Mouse (Mus musculus): ENCODE data around the gene Psmb3. TPM values are rescaled to one million over a fixed set of nuclear protein-coding genes. Genes with fewer than 3 reads are reported as not detected.

Psmb3 gene
- polyA plus RNA-seq, 1 experiment from 2014 or later, result 363 TPM

DNA sequence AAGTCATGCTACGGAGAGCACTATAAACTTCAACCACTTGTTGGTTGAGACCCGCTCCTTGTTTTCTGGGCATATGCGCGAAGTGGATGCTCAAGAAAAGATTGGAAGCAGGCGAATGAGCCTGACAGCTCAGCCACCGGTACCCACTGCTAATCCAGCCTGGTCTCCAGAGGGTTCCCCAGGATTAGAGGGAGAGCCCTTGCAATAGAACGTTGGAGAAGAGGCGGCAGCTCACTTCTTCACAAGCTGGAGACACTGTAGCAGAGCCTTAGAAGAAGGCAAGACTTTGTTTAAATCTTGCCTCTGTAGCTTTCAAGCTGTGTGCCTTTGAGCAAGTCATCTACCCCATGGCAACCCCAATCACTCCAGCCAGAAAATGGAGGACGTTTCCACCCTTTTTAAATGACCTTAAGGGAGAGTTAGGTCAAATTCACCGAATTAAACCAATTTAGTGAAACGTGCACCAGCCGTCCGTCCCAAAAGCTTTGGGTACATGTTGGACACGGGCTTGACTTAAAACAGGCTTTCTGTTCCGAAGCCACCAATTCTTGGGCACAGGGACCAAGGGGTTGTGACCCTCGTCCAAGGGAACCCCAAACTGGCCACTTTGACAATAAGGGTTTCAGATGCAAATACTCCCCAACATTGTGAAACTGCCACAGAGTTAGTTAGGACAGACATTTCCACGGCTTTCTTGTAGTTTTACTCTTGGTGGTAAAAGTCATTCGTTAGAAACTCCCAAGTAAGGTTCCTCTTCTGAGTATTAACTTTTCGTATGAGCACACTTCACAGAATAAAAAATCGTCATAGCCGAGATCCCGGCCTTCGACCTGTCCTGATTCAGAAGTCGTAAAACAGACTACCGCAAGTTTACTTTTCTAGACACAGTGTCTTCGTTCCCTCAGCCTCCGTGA, 42.2 kb upstream of the Psmb3 start:
- Histone ChIP-seq H3K4me2 (ENCODE audit: low read depth, low read length) (peak overlapping the region; percentile 94), H3K36me3 (ENCODE audit: control insufficient read depth, insufficient read depth, low read length) (peaks cover 3% of the 10 kb centered on the region), H3K4me1 (ENCODE audit: control insufficient read depth, insufficient read depth, low read length) (peaks cover 31% of the 10 kb centered on the region), H3K4me3 (replicated peaks; ENCODE audit: low read length) (peak overlapping the region; percentile 86), H3K9me3 (replicated peaks; ENCODE audit: control insufficient read depth, low read length) (no peaks in the 10 kb centered on the region), H3K9ac (ENCODE audit: low read length) (peak overlapping the region; percentile 95), H3K27ac (ENCODE audit: low read length) (peak overlapping the region; percentile 94), H3K27me3 (ENCODE audit: control insufficient read depth, insufficient read depth, low read length) (no peaks in the 10 kb centered on the region)
- ATAC-seq (ENCODE audit: insufficient read depth, low FRiP score), result no peak
- 6% methylated on average over 27 of the region's 27 CpGs for WGBS

DNA sequence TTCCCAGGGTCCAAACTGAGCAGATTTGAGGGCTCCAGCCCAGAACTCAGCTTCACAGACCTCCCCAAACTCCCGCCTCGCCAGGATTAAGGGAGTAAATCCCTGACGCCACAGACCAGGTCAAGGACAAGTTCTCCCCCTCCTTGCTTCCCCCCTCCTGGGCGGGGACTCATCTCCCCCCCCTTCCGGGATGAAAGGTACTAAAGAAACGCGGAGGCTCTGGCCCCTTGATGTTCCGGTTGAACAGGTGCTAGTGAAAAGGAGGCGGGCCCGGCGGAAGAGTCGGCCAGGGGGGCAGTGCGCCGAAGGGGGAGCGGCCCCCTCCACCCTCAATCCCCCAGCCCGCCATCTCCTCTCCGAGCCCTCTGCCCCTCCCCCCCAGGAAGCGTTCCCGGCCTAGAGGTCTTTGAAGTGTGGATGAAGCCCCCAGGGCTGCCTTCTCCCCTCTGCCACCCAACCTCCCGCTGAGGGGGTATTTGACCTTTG, 41.5 kb upstream of the Psmb3 start:
- Histone ChIP-seq H3K9me3 (replicated peaks; ENCODE audit: control insufficient read depth, low read length) (no peaks in the 10 kb centered on the region), H3K27ac (ENCODE audit: low read length) (peak overlapping the region; percentile 94), H3K9ac (ENCODE audit: low read length) (peak overlapping the region; percentile 92; the same call in 1 of the 2 replicates), H3K36me3 (ENCODE audit: control insufficient read depth, insufficient read depth, low read length) (peaks cover 10% of the 10 kb centered on the region), H3K27me3 (ENCODE audit: control insufficient read depth, insufficient read depth, low read length) (no peaks in the 10 kb centered on the region), H3K4me2 (ENCODE audit: low read depth, low read length) (peak overlapping the region; percentile 94), H3K4me1 (ENCODE audit: control insufficient read depth, insufficient read depth, low read length) (peaks cover 31% of the 10 kb centered on the region), H3K4me3 (replicated peaks; ENCODE audit: low read length) (peak overlapping the region; percentile 86)
- ATAC-seq (ENCODE audit: insufficient read depth, low FRiP score), result no peak; the same call in 1 of the 2 replicates
- WGBS, result under 1% methylated on average over 19 of the region's 20 CpGs

GRCm38 (mm10) chr11:97662207-97662892, 40.8 kb upstream of the Psmb3 start:
- peaks cover 14% of the 10 kb centered on the region for H3K36me3 ChIP-seq (ENCODE audit: control insufficient read depth, insufficient read depth, low read length)
- peaks cover 31% of the 10 kb centered on the region for H3K4me1 ChIP-seq (ENCODE audit: control insufficient read depth, insufficient read depth, low read length)

GRCm38 (mm10) chr11:97662893-97663527, 40.2 kb upstream of the Psmb3 start, which contains the start of gene Mllt6:
Gene Mllt6, plus strand, starts transcription at chr11:97663414.
- under 1% methylated on average over 25 of the region's 76 CpGs for WGBS
- peak; percentile 56 for ATAC-seq (ENCODE audit: insufficient read depth, low FRiP score)
- H3K4me1 ChIP-seq (ENCODE audit: control insufficient read depth, insufficient read depth, low read length), result peaks cover 31% of the 10 kb centered on the region

More at GRCm38 (mm10) chr11:97662207-97662892, 40.8 kb upstream of the Psmb3 start:
- Histone ChIP-seq H3K9ac (ENCODE audit: low read length) (peak overlapping the region; percentile 92), H3K27ac (ENCODE audit: low read length) (peak overlapping the region; percentile 94), H3K27me3 (ENCODE audit: control insufficient read depth, insufficient read depth, low read length) (no peaks in the 10 kb centered on the region), H3K4me2 (ENCODE audit: low read depth, low read length) (peak overlapping the region; percentile 94), H3K4me3 (replicated peaks; ENCODE audit: low read length) (peak overlapping the region; percentile 86), H3K9me3 (replicated peaks; ENCODE audit: control insufficient read depth, low read length) (no peaks in the 10 kb centered on the region)
- no peak for ATAC-seq (ENCODE audit: insufficient read depth, low FRiP score)
- 3% methylated on average over 21 of the region's 21 CpGs for WGBS

DNA sequence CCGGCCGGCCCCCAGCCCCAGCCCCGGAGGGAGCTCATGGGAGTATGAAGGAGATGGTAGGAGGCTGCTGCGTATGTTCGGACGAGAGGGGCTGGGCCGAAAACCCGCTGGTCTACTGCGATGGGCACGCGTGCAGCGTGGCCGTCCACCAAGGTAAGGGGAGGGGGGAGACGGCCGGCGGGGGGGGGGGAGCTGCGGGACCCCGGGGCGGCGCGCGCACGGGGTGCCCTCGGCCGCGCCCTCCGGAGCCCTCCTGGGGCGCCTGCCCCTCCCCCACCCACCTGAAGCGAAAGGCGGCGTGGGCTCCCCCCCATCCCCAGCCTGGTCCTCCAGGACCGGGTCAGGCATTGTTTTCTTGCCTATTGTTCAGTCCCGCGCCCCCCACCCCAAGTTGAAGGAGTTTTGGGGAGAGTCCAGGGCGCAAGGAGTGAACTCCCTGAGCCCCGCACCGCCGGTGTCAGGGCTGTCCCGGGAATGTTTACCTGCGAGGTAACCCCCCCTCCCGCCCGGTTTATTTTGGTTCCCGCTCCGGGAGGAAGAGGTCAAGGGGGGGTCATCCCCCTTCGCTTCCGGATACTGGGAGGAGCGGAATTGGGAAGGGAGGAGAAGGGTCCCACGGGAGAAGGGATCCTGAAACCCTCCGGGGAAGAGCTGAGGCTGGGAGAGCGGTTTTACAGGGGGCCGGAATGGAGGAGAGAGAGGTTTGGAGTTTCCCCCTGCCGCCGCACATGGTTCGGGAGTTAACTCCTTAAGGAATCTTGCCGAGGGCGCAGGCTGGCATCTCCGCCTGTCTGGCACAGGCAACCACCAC, 39.5 kb upstream of the Psmb3 start:
- under 1% methylated on average over 49 of the region's 57 CpGs for WGBS
- ATAC-seq (ENCODE audit: insufficient read depth, low FRiP score), result no peak
- Histone ChIP-seq H3K27ac (ENCODE audit: low read length) (peak overlapping the region; percentile 94), H3K9ac (ENCODE audit: low read length) (peak overlapping the region; percentile 92), H3K36me3 (ENCODE audit: control insufficient read depth, insufficient read depth, low read length) (peaks cover 14% of the 10 kb centered on the region), H3K4me3 (replicated peaks; ENCODE audit: low read length) (peak overlapping the region; percentile 86), H3K27me3 (ENCODE audit: control insufficient read depth, insufficient read depth, low read length) (no peaks in the 10 kb centered on the region), H3K4me1 (ENCODE audit: control insufficient read depth, insufficient read depth, low read length) (peaks cover 31% of the 10 kb centered on the region), H3K9me3 (replicated peaks; ENCODE audit: control insufficient read depth, low read length) (no peaks in the 10 kb centered on the region), H3K4me2 (ENCODE audit: low read depth, low read length) (peak overlapping the region; percentile 94)

More at GRCm38 (mm10) chr11:97662893-97663527, 40.2 kb upstream of the Psmb3 start, which contains the start of gene Mllt6:
- peak within 1 kb of the TSS; percentile 94 for H3K4me2 ChIP-seq (ENCODE audit: low read depth, low read length)
- peak within 1 kb of the TSS; percentile 86 for H3K4me3 ChIP-seq (replicated peaks; ENCODE audit: low read length)
- peaks cover 14% of the 10 kb centered on the region for H3K36me3 ChIP-seq (ENCODE audit: control insufficient read depth, insufficient read depth, low read length)
- peak within 1 kb of the TSS; percentile 94 for H3K27ac ChIP-seq (ENCODE audit: low read length)
- H3K9ac ChIP-seq (ENCODE audit: low read length), result peak within 1 kb of the TSS; percentile 92
- H3K27me3 ChIP-seq (ENCODE audit: control insufficient read depth, insufficient read depth, low read length), result no peaks in the 10 kb centered on the region
- no peaks in the 10 kb centered on the region for H3K9me3 ChIP-seq (replicated peaks; ENCODE audit: control insufficient read depth, low read length)

DNA sequence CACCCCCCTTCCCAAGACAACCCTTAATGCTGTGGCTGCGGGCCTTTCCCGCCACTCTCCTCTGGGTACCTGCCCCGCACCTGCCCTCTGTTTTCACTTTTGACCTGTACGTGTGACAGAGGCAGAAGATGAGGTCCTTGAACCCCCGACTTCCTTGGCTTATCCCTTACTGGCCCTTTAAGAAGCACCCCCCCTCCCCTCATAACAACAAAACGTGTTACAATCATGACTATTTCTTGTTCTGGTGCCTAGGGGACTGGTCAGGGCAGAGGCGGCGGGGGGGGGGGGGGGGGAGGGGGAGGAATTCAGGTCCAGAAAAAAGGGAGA, 38.9 kb upstream of the Psmb3 start:
- ATAC-seq (ENCODE audit: insufficient read depth, low FRiP score), result no peak
- Histone ChIP-seq H3K27me3 (ENCODE audit: control insufficient read depth, insufficient read depth, low read length) (no peaks in the 10 kb centered on the region), H3K4me1 (ENCODE audit: control insufficient read depth, insufficient read depth, low read length) (peaks cover 27% of the 10 kb centered on the region), H3K36me3 (ENCODE audit: control insufficient read depth, insufficient read depth, low read length) (peaks cover 14% of the 10 kb centered on the region), H3K27ac (ENCODE audit: low read length) (peak overlapping the region; percentile 94), H3K9me3 (replicated peaks; ENCODE audit: control insufficient read depth, low read length) (no peaks in the 10 kb centered on the region), H3K9ac (ENCODE audit: low read length) (peak overlapping the region; percentile 92), H3K4me3 (replicated peaks; ENCODE audit: low read length) (peak overlapping the region; percentile 86), H3K4me2 (ENCODE audit: low read depth, low read length) (peak overlapping the region; percentile 94)
- WGBS, result under 1% methylated on average over 6 of the region's 8 CpGs

DNA sequence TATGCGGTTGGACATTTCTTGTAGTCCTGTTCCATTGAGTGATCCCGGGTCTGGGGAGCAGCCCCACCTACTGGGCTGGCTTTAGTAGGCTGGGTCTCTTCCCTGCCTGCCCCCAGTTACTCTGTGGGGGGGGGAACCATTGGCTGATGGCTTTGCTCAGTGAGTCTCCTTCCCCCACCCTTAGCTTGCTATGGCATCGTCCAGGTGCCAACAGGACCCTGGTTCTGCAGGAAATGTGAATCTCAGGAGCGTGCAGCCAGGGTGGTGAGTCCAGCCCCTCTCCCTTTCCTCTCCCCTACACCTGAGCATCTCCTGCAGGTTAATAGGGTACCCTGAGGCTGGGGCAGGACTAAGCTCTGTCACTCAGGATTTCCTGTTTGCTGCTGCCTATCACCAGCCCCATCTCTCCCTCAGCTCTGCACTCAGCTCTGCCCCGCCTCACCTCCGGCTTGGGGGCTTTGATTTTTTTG, 38.4 kb upstream of the Psmb3 start:
- H3K4me1 ChIP-seq (ENCODE audit: control insufficient read depth, insufficient read depth, low read length), result peaks cover 28% of the 10 kb centered on the region
- peak overlapping the region; percentile 86 for H3K4me3 ChIP-seq (replicated peaks; ENCODE audit: low read length)
- H3K9ac ChIP-seq (ENCODE audit: low read length), result peak overlapping the region; percentile 14; the same call in 1 of the 2 replicates
- ATAC-seq (ENCODE audit: insufficient read depth, low FRiP score), result no peak
- H3K27ac ChIP-seq (ENCODE audit: low read length), result peak overlapping the region; percentile 94; the same call in 1 of the 2 replicates
- H3K9me3 ChIP-seq (replicated peaks; ENCODE audit: control insufficient read depth, low read length), result no peaks in the 10 kb centered on the region
- WGBS, result 36% methylated on average over 6 of the region's 6 CpGs
- peaks cover 14% of the 10 kb centered on the region for H3K36me3 ChIP-seq (ENCODE audit: control insufficient read depth, insufficient read depth, low read length)
- H3K4me2 ChIP-seq (ENCODE audit: low read depth, low read length), result peak overlapping the region; percentile 94
- H3K27me3 ChIP-seq (ENCODE audit: control insufficient read depth, insufficient read depth, low read length), result no peaks in the 10 kb centered on the region

- Histone ChIP-seq H3K4me1 (ENCODE audit: control insufficient read depth, insufficient read depth, low read length) (peaks cover 32% of the 10 kb centered on the region), H3K9me3 (replicated peaks; ENCODE audit: control insufficient read depth, low read length) (no peaks in the 10 kb centered on the region), H3K9ac (ENCODE audit: low read length) (no peak overlapping the region), H3K27me3 (ENCODE audit: control insufficient read depth, insufficient read depth, low read length) (no peaks in the 10 kb centered on the region), H3K27ac (ENCODE audit: low read length) (no peak overlapping the region), H3K36me3 (ENCODE audit: control insufficient read depth, insufficient read depth, low read length) (peaks cover 14% of the 10 kb centered on the region), H3K4me3 (replicated peaks; ENCODE audit: low read length) (no peak overlapping the region), H3K4me2 (ENCODE audit: low read depth, low read length) (no peak overlapping the region)
- no peak for ATAC-seq (ENCODE audit: insufficient read depth, low FRiP score)
- WGBS, result 93% methylated on average over 13 of the region's 13 CpGs
These were observed 37.8 kb upstream of the Psmb3 start for GRCm38 (mm10) chr11:97665431-97665830.

Data from stomach, embryonic 16.5 days (tissue).